Mouse (Mus musculus) midbrain, postnatal 0 days (tissue): ENCODE measurements at regions not wholly inside any gene's neighbourhood (a gene's known extent, or its start where the extent isn't known, plus 50 kb on each side); places are given as distances from the start of the nearest gene placed in this dataset.

Source experiments
- ATAC-seq: fragments of 200-750 bp; cut with Nextera tagmentation; 2 replicates; pipeline ENCODE4 v1.8.0; 2017; ENCODE audit warnings: moderate number of reproducible peaks, mild to moderate bottlenecking, moderate TSS enrichment, moderate library complexity; ENCODE audit not compliant: low FRiP score
- DNase-seq: peaks from one replicate; pipeline ENCODE4 v3.0.0-alpha.2; 2015; ENCODE audit warnings: low spot score
- H3K27ac ChIP-seq: fragments of 300-500 bp; sonication (generic); 2 replicates; pipeline ENCODE4 v1.5.1; 2014; ENCODE audit warnings: low read depth, mild to moderate bottlenecking, low read length, mixed read lengths
- H3K27me3 ChIP-seq: fragments of 300-500 bp; sonication (generic); 2 replicates; pipeline ENCODE4 v1.6.1; 2014; ENCODE audit warnings: low read length, control low read depth, mixed read lengths; ENCODE audit not compliant: insufficient read depth
- H3K36me3 ChIP-seq: fragments of 300-500 bp; sonication (generic); 2 replicates; pipeline ENCODE4 v1.6.1; 2014; ENCODE audit warnings: low read length, control low read depth, mixed read lengths; ENCODE audit not compliant: insufficient read depth
- H3K4me1 ChIP-seq: fragments of 300-500 bp; sonication (generic); 2 replicates; pipeline ENCODE4 v1.6.1; 2014; ENCODE audit warnings: mild to moderate bottlenecking, control low read depth, antibody characterized with exemption, low read length, mixed read lengths; ENCODE audit not compliant: insufficient read depth
- H3K4me2 ChIP-seq: fragments of 300-500 bp; sonication (generic); 2 replicates; pipeline ENCODE4 v1.6.1; 2014; ENCODE audit warnings: low read depth, mild to moderate bottlenecking, low read length, mixed read lengths; ENCODE audit not compliant: poor library complexity, severe bottlenecking
- H3K4me3 ChIP-seq: fragments of 300-500 bp; sonication (generic); 2 replicates; pipeline ENCODE4 v1.5.1; 2014; ENCODE audit warnings: low read depth, mild to moderate bottlenecking, low read length, moderate library complexity
- H3K9ac ChIP-seq: fragments of 300-500 bp; sonication (generic); replicated peaks from 2 replicates; pipeline ENCODE4 v1.6.1; 2014; ENCODE audit warnings: mild to moderate bottlenecking, low read length, moderate library complexity, mixed read lengths; ENCODE audit not compliant: poor library complexity, severe bottlenecking
- H3K9me3 ChIP-seq: fragments of 300-500 bp; sonication (generic); 2 replicates; pipeline ENCODE4 v1.6.1; 2016; ENCODE audit warnings: low read length, control low read depth
- CTCF ChIP-seq: IDR thresholded peaks from 2 replicates; pipeline ENCODE4 v1.5.1; 2016; ENCODE audit warnings: antibody characterized with exemption, mild to moderate bottlenecking
- WGBS: fragments of 180-500 bp; shearing (Covaris S2); extraction: QIAGEN DNeasy Blood & Tissue Kit; methylation state at CpG from one replicate; pipeline ENCODE4 v1.1.7; 2014; 5-methylcytosine and 5-hydroxymethylcytosine counted together

GRCm38 (mm10) chr1:194225786-194226185 lies 392.2 kb upstream of the Plxna2 start:
- Histone ChIP-seq H3K36me3 (no peaks in the 10 kb centered on the region), H3K9me3 (no peaks in the 10 kb centered on the region), H3K4me2 (no peak overlapping the region), H3K4me3 (no peak overlapping the region), H3K27me3 (no peaks in the 10 kb centered on the region), H3K4me1 (peaks cover 9% of the 10 kb centered on the region; the same call in 1 of the 2 replicates), H3K27ac (no peak overlapping the region), H3K9ac (no peak overlapping the region)
- DNase-seq (no peak), ATAC-seq (no peak)
- 6% methylated on average over 1 of the region's 1 CpGs for WGBS
- no peak for TF ChIP-seq CTCF

GRCm38 (mm10) chr1:194224046-194224445 lies 394.0 kb upstream of the Plxna2 start:
- WGBS: 65% methylated on average over 1 of the region's 1 CpGs
- DNase-seq (no peak), ATAC-seq (no peak)
- no peak overlapping the region for H3K4me2 ChIP-seq
- no peak overlapping the region for H3K9ac ChIP-seq
- H3K4me3 ChIP-seq: no peak overlapping the region
- H3K27me3 ChIP-seq: no peaks in the 10 kb centered on the region
- H3K27ac ChIP-seq: 0 out of 2 replicates have a peak overlapping the region, but pooled peaks have one; percentile 18
- H3K4me1 ChIP-seq: peaks cover 9% of the 10 kb centered on the region; the same call in 1 of the 2 replicates
- no peaks in the 10 kb centered on the region for H3K9me3 ChIP-seq
- H3K36me3 ChIP-seq: no peaks in the 10 kb centered on the region
- no peak for TF ChIP-seq CTCF

DNA sequence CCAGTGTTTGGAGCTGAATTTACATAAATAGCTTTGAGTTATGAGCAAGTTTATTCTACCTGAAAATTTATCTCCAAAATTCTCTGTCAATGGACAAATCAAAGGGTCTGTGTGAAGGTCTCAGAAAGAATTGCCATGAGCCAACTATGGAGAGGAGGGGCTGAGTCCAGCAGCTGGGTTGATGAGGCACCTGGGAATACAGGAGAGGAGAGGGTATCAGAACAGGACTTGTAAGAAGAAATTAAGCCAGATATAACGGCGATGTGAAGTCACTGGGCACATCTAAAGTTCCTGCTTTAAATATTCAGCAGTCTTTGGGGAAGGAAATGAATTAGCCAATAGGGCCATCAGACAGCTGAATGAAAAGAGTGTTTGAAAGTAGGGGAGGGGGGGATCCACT lies 394.4 kb upstream of the Plxna2 start:
- DNase-seq (no peak), ATAC-seq (no peak)
- WGBS: 22% methylated on average over 2 of the region's 2 CpGs
- H3K4me2 ChIP-seq: no peak overlapping the region
- peaks cover 9% of the 10 kb centered on the region; the same call in 1 of the 2 replicates for H3K4me1 ChIP-seq
- 0 out of 2 replicates have a peak overlapping the region, but pooled peaks have one; percentile 18 for H3K27ac ChIP-seq
- H3K9ac ChIP-seq: no peak overlapping the region
- no peak overlapping the region for H3K4me3 ChIP-seq
- TF ChIP-seq CTCF: no peak
- no peaks in the 10 kb centered on the region for H3K9me3 ChIP-seq
- H3K27me3 ChIP-seq: no peaks in the 10 kb centered on the region
- H3K36me3 ChIP-seq: no peaks in the 10 kb centered on the region

GRCm38 (mm10) chr1:194223015-194223414 lies 395.0 kb upstream of the Plxna2 start:
- 1% methylated on average over 9 of the region's 9 CpGs for WGBS
- Histone ChIP-seq H3K27me3 (no peaks in the 10 kb centered on the region), H3K27ac (no peak overlapping the region), H3K9ac (no peak overlapping the region), H3K4me2 (no peak overlapping the region), H3K4me3 (no peak overlapping the region), H3K36me3 (no peaks in the 10 kb centered on the region), H3K9me3 (no peaks in the 10 kb centered on the region), H3K4me1 (peaks cover 9% of the 10 kb centered on the region; the same call in 1 of the 2 replicates)
- peak; percentile 80 for ATAC-seq
- TF ChIP-seq CTCF: peak; percentile 96
- peak; percentile 86 for DNase-seq

DNA sequence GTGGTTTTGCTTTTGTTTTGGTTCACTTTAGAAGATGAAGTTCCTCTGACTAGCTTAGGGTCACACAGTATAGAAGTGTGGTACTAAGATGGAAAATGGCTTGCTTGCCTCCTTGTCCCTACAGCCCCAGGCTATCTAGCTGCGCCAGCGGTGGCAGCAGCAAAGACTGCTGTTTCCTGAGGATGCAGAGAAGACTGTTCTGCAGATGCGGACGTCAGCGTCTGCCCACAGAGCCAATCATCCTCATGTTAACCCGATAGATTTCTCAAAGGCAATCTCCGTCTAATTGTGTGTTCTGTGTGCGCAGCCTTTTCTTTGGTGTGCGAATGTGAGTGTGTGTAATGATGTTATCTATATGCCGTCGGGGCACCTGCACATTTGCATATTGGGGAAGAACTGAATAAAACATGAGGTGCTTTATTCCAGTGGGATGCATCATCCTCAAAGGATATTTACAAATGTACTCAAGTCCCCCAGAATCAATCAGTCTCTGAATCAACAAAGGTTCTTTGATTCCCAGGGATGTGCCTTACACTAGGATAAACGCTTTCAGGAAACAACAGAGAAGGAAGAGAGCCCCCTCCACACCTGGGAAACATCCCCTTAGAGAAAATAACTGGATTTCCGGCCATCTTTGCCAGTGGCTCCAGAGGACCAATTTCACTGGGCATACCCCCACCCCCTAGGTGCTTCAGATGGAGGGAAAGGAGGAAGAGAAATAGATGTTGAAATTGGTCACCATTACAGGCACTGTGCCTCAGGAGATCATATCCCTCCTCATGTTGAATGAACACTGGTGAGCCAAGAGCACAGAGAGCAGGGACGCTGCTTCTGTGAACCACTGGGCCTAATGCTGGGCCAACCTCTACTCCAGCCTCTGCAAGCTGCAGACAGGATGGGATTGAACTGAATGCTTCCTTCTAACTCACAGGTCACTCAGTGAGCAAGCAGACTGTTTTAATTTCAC lies 409.7 kb upstream of the Plxna2 start:
- no peak for TF ChIP-seq CTCF
- H3K27me3 ChIP-seq: no peaks in the 10 kb centered on the region
- no peak; the same call in 1 of the 2 replicates for ATAC-seq
- no peaks in the 10 kb centered on the region for H3K36me3 ChIP-seq
- 16% methylated on average over 14 of the region's 14 CpGs for WGBS
- peak; percentile 27 for DNase-seq
- H3K4me2 ChIP-seq: 0 out of 2 replicates have a peak overlapping the region, but pooled peaks have one; percentile 5
- no peaks in the 10 kb centered on the region for H3K9me3 ChIP-seq
- no peak overlapping the region for H3K9ac ChIP-seq
- H3K4me3 ChIP-seq: no peak overlapping the region
- H3K27ac ChIP-seq: no peak overlapping the region
- H3K4me1 ChIP-seq: no peaks in the 10 kb centered on the region

DNA sequence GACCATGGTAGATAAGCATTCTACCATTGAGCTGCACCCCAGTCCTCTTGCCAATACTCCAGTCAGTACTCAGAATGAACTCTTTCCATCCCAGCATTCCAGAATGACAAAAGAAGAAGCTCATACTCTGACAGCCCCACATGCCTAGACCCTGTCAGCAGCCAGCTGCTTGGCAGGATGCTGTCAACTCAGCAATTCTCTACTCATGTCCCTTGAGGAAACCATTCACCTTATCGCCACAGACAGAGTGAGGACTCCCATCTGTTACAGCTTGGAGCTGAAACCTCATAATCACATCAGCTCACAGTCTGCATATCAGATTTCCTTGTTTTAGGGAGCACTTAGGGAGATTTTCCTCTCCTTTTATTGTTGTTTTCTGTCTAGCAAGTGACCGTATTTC lies 420.5 kb upstream of the Plxna2 start:
- H3K4me2 ChIP-seq: no peak overlapping the region
- no peak for ATAC-seq
- H3K27ac ChIP-seq: no peak overlapping the region
- no peak for TF ChIP-seq CTCF
- no peak overlapping the region for H3K4me3 ChIP-seq
- no peak for DNase-seq
- 63% methylated on average over 2 of the region's 2 CpGs for WGBS
- H3K9me3 ChIP-seq: no peaks in the 10 kb centered on the region
- H3K27me3 ChIP-seq: no peaks in the 10 kb centered on the region
- no peaks in the 10 kb centered on the region for H3K4me1 ChIP-seq
- H3K36me3 ChIP-seq: no peaks in the 10 kb centered on the region
- H3K9ac ChIP-seq: no peak overlapping the region
